Mouse (Mus musculus) inflammation-experienced regulatory T-cells (primary cell): Measurements from ENCODE around the gene Vpreb3. TPM values are rescaled to one million over a fixed set of nuclear protein-coding genes. Genes with fewer than 3 reads are reported as not detected.

ENCODE experiments used
- polyA plus RNA-seq, 2 experiments: library from polyadenylated mRNA; unstranded; fragments of 100-300 nt; shearing (Covaris generic); gene quantifications; one replicate each; pipeline ENCODE4 v1.2.1; 2017

Vpreb3 gene
- polyA plus RNA-seq = 1 to 10 TPM in 1 of 2 experiments, under 1 TPM in 1; 0.87 to 2.4 TPM

GRCm38 (mm10) chr10:75942736-75943477 lies at the start of gene Vpreb3:
TSS of gene Vpreb3 (plus strand) at chr10:75943057.

GRCm38 (mm10) chr10:75893089-75893750 lies 49.6 kb upstream of the Vpreb3 start, which contains the start of gene Derl3:
TSS of gene Derl3 (plus strand) at chr10:75893413.

GRCm38 (mm10) chr10:75921026-75921725 lies 21.7 kb upstream of the Vpreb3 start, which contains the start of gene Smarcb1:
TSS of gene Smarcb1 (minus strand) at chr10:75921617.

GRCm38 (mm10) chr10:75932891-75933290 lies 10.0 kb upstream of the Vpreb3 start, which contains the start of gene Chchd10:
TSS of gene Chchd10 (plus strand) at chr10:75933130.

GRCm38 (mm10) chr10:75935680-75936541 lies 6.9 kb upstream of the Vpreb3 start, which contains the start of gene Mmp11:
TSS of gene Mmp11 (minus strand) at chr10:75936496.

GRCm38 (mm10) chr10:75940520-75940919 lies 2.3 kb upstream of the Vpreb3 start, which contains the start of gene Gm867:
TSS of gene Gm867 (minus strand) at chr10:75940672.

GRCm38 (mm10) chr10:75954381-75954811 lies 11.5 kb downstream of the Vpreb3 start, which contains the start of gene Gm5134:
TSS of gene Gm5134 (plus strand) at chr10:75954514.

Other genes starting within 250 kb of the Vpreb3 start
- 10 to 100 TPM; 47.2 to 65.3 TPM for gene Cabin1, start 178.7 kb upstream of the Vpreb3 start, polyA plus RNA-seq
- 10 to 100 TPM; 42.9 to 61.3 TPM for gene Ddt, start 169.6 kb upstream of the Vpreb3 start, polyA plus RNA-seq
- gene Gm20441, start 162.1 kb upstream of the Vpreb3 start, polyA plus RNA-seq = not detected
- gene Gstt3, start 161.6 kb upstream of the Vpreb3 start, polyA plus RNA-seq = 10 to 100 TPM; 10.3 to 11.1 TPM
- 1 to 10 TPM in 1 of 2 experiments, under 1 TPM in 1; 0.55 to 1.1 TPM for gene Gstt1, start 144.5 kb upstream of the Vpreb3 start, polyA plus RNA-seq
- gene Gstt4, start 120.5 kb upstream of the Vpreb3 start, polyA plus RNA-seq = not detected
- gene Gstt2, start 105.6 kb upstream of the Vpreb3 start, polyA plus RNA-seq = 10 to 100 TPM; 43.6 to 48.6 TPM
- 100 to 1,000 TPM; 429 to 460 TPM for gene Mif, start 82.8 kb upstream of the Vpreb3 start, polyA plus RNA-seq
- gene Derl3, start 49.6 kb upstream of the Vpreb3 start, polyA plus RNA-seq = 1 to 10 TPM; 2.4 to 5.9 TPM
- gene Smarcb1, start 21.4 kb upstream of the Vpreb3 start, polyA plus RNA-seq = 10 to 100 TPM; 89.6 to 97.4 TPM
- 100 to 1,000 TPM in 1 of 2 experiments, 10 to 100 TPM in 1; 47.4 to 109 TPM for gene Chchd10, start 9.9 kb upstream of the Vpreb3 start, polyA plus RNA-seq
- 10 to 100 TPM in 1 of 2 experiments, 1 to 10 TPM in 1; 6.4 to 10.9 TPM for gene Mmp11, start 6.6 kb upstream of the Vpreb3 start, polyA plus RNA-seq
- gene Gm867, start 2.4 kb upstream of the Vpreb3 start, polyA plus RNA-seq = under 1 TPM in 1 of 2 experiments, not detected in 1; 0.40 TPM
- 1 to 10 TPM in 1 of 2 experiments, under 1 TPM in 1; 0.96 to 1.3 TPM for gene Gm5134, start 11.5 kb downstream of the Vpreb3 start, polyA plus RNA-seq
- gene Zfp280b, start 89.6 kb downstream of the Vpreb3 start, polyA plus RNA-seq = 10 to 100 TPM; 39.6 to 43.5 TPM
- gene Slc5a4b, start 167.9 kb downstream of the Vpreb3 start, polyA plus RNA-seq = under 1 TPM; 0.11 to 0.66 TPM
- not detected for gene Slc5a4a, start 204.4 kb downstream of the Vpreb3 start, polyA plus RNA-seq